Mouse (Mus musculus): ENCODE data around the gene Itpa.

Itpa gene

GRCm38 (mm10) chr2:130655660-130656339 lies 11.6 kb upstream of the Itpa start:
- no peak for DNase-seq (ENCODE audit: low read depth in 2 of 2, low spot score in 2 of 2)

DNA sequence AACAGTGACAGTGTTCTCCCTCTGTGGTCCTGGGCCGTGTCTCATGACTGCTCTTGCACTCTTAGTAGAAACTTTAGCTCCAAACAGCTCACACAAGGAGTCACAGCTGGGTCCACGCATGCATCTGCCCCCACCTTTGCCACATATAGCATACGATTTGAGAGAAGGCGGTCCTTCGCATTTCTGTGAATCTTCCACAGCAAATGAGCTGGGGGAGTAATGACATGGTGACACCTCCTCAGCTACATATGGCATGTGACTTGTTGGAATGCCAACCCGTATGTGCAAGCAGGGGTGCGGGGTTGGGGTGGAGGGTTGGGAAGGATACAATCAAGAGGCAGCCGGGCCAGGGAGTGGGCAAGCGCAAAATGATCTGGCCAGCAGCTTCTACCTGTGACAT lies 10.9 kb upstream of the Itpa start:
- no peak for DNase-seq (ENCODE audit: low read depth in 2 of 2, low spot score in 2 of 2)

GRCm38 (mm10) chr2:130657541-130657940 lies 9.9 kb upstream of the Itpa start:
- no peak for DNase-seq (ENCODE audit: low read depth in 2 of 2, low spot score in 2 of 2)

DNA sequence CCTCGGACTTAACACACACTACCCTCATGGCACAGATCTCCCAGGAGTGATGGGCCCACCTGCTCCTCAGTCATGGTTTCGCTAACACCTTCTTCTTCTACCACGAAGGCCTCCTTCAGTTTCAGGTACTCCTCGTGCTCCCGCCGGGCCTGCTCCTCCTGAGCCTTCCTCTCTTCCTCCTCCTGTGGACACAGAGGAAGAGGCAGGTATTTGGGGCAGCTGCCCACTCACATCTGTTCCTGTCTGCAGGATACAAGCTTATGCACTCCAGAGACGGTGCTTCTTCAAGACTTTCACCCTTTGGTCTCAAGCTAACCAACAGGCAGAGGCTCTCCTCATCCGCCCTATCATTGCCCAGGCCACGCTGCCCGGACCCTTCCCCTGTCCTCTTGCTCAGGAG lies 8.9 kb upstream of the Itpa start:
- DNase-seq (ENCODE audit: low read depth in 2 of 2, low spot score in 2 of 2) = no peak

GRCm38 (mm10) chr2:130663342-130663741 lies 4.1 kb upstream of the Itpa start:
- DNase-seq (ENCODE audit: low read depth in 2 of 2, low spot score in 2 of 2) = no peak

DNA sequence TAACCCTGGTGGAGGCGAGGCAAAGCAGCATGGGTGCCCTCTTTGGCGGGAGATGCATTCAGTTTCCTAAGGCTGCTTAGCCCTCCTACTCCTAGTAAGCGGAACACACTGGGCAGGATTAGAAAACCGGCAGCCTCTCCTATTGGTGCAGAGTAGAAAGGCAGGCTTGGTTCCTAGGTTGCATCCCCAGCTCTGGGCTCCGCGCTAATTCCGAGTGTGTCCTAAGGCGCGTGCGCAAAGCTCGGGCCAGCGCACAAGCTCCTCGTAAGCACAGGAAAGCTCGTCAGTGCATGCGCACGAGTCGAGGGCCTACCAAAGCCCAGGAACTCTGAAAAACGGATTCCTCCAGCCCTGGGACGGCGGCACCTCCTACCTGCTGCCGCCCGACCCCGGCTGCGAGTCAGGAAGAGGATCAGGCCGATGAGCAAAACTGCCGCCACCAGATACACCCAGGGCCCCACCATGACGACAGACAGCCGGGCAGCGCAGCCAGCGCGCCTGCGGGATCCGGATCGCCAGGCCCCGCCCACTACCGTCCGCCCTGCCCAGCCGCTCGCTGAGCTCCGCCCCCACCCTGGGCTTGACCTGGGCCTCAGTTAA lies 3.2 kb upstream of the Itpa start, which contains the start of gene Ddrgk1:
Ddrgk1 (minus strand) TSS at position 558 of the 600 bp plus-strand sequence.
- DNase-seq (ENCODE audit: low read depth in 2 of 2, low spot score in 2 of 2) = peak; percentile 73 to 79

DNA sequence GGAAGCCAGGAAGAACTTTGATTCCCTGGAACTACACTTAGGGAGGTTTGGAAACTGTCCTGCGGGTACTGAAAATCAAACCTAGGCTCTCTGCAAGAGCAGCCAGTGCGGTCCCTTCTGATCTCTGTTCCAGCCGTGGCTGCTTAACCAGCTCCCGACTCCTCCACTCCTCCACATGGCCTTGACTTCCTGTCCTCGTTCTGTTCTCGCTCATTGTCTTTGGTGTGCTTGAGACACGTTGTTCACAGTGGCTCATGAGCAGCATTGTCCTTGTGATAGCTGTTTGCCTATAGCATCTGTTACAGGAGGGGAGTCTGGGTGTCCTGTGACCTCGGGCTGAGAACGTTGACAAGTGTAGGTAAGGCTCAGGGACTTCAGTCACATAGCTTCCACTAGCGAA lies 9.8 kb downstream of the Itpa start:
- no peak for DNase-seq (ENCODE audit: low read depth in 2 of 2, low spot score in 2 of 2)

DNA sequence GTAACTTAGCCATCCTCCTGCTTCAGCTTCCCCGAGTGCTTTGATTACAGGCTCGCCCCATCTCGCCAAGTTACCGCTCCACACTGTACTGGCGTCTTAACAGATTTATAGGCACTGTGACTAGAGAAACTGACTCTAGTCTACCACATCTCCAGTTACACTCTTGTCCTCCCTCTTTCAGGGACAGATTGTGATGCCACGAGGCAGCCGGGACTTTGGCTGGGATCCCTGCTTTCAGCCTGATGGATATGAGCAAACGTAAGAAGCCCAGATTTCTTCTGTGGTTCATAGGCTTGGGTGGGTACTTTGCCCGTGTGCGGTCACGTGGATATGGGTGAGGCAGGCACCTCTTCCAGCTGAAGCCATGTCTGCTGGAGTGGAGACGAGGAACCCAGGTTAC lies 11.7 kb downstream of the Itpa start:
- no peak for DNase-seq (ENCODE audit: low read depth in 2 of 2, low spot score in 2 of 2)

GRCm38 (mm10) chr2:130679899-130680298 lies 12.5 kb downstream of the Itpa start:
- no peak for DNase-seq (ENCODE audit: low read depth in 2 of 2, low spot score in 2 of 2)

GRCm38 (mm10) chr2:130681531-130681930 lies 14.1 kb downstream of the Itpa start:
- DNase-seq (ENCODE audit: low read depth in 2 of 2, low spot score in 2 of 2) = no peak

- DNase-seq (ENCODE audit: low read depth in 2 of 2, low spot score in 2 of 2) = no peak
Observed at GRCm38 (mm10) chr2:130685426-130685825, 18.0 kb downstream of the Itpa start.

GRCm38 (mm10) chr2:130689011-130689410 lies 21.6 kb downstream of the Itpa start:
- DNase-seq (ENCODE audit: low read depth in 2 of 2, low spot score in 2 of 2) = no peak

DNA sequence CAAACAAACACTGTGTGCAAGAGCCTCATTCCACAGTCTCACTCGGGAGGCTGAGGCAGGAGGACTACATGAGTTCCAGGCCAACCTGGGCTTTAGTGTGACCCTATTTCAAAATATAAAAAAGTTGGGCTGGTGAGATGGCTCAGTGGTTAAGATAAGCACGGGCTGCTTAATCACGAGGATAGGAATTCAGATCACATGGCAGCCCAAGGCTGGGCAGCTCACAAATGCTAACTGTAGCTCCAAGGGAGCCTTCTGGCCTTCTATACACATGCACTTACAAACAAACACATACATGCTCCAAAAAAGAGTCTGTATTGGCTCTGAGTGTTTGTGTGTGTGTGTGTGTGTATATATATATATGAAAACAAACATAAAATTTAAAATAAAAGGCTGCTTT lies 26.2 kb downstream of the Itpa start:
- no peak for DNase-seq (ENCODE audit: low read depth in 2 of 2, low spot score in 2 of 2)

DNA sequence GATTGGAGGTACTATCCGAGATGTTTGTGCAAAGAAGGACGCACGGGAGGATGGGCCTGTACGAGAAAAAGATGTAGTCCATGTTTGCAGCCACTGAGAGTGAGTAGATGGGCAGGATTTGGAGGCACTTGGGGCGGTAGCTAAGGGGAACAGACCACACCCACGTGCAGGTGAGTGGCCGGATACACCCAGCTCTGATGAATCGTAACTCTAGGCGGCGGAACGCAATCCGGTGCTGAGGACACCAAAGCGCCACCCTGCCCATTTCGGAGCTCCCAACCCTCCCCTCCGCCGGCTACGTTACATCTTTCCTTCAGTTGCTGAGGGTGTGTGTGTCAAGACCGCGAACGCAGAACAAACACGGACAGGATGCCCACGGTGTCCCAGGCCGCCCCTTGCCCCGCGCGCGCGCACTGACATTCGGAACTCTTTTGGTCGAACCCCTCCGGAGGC lies 29.3 kb downstream of the Itpa start:
- peak in 1 of 2 experiments; percentile 18 for DNase-seq (ENCODE audit: low read depth in 2 of 2, low spot score in 2 of 2)

DNA sequence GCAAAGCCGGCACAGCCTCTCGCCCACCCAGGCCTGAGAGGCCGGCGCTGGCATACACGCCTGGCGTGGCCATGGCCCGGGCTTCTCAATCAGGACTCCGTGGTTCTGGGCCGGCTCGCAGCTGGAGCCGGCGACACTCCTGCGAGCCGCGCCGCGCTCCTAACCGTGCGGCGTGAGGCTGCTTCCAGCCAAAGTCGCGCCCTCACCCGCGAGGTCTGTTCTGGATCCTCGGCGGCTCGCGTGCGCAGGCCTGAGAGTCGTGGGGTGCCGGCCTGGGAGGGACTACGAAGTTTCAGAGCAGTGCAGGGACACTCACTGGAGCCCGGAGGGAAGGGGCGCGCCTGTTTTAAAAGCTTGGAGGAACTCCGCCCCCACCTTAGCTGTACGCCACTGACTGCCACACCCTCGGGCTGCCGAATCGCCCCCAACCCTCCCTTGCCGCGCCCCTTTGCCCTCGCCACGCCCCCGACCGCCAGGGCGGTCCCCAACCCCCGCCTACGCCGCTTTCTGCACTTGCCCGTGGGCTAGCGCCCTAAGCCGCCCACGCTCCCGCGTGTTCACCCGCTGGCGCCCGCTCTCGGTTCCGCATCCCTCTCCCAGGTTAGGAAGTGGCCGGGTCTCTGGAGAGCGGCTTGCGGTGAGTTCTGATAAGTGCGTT lies 29.9 kb downstream of the Itpa start, which contains the start of gene Slc4a11:
Slc4a11 (minus strand) TSS at position 367 of the 658 bp plus-strand sequence.
- DNase-seq (ENCODE audit: low read depth in 2 of 2, low spot score in 2 of 2) = peak; percentile 30 to 48

- DNase-seq (ENCODE audit: low read depth in 2 of 2, low spot score in 2 of 2) = no peak
Observed at GRCm38 (mm10) chr2:130697821-130698266, 30.4 kb downstream of the Itpa start.

DNA sequence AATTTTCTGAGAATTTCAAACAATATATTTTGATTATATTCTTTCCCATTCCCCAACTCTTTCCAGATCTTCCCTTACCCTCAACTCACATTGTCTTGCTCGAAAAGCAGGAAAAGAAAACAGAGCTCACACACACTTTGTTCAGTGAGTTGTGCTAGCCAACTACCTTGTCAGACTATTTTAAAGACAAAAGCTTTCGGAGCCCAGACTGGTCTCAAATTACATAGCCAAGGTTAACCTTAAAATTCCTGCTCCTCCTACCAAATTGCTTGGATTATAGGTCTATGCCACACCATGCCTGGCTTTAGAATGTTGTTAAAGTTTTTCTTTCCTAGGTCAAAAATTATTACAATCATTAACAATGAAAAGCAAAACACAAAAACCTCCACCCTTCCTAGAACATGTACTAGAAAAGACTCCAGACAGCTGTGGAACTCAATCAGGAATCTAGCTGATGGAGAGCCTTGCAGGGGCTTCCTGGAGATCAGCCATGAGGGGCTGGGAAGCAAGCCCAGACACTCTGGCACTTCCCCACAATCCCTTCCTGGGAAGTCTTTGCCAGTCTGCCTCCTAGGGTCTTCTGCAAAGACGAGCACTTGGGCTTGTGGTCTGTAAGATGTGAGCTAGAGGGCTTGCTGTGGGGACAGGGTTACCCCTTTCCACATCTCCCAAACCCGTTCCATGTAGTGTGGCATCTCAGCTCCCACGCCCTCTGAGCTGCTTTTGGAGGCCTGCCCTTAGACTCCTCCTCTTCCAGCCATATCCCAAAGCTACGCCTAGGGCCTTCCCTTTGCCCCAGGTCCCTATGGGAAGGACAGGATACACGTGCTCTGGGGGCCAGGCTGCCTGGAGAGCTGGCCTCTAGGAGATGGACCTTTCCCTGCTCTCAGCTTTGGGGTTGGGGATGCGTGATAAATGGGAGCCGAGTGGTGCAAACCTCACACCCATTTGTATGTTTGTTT lies 36.9 kb downstream of the Itpa start:
- no peak for DNase-seq (ENCODE audit: low read depth in 2 of 2, low spot score in 2 of 2)

GRCm38 (mm10) chr2:130705178-130705577 lies 37.8 kb downstream of the Itpa start:
- DNase-seq (ENCODE audit: low read depth in 2 of 2, low spot score in 2 of 2) = no peak

DNA sequence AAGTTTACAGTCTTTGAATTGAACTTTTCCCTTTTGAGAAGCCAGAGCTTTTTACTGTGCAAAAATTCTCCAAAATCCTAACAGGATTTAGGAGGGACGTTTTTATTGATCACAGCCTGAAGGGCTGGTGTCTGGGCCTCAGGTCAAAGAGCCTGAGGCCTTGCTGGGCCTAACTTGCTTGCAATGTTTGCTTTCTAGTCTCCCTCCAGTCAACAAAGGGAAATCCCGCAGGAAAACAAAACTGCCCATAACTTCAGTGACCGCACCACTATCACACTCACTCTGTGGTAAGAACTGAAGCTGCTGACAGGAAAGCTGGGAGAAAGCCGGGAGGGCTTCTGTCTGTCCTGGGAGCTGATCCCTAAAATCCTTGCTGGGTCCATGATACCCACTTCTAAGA lies 39.2 kb downstream of the Itpa start:
- no peak for DNase-seq (ENCODE audit: low read depth in 2 of 2, low spot score in 2 of 2)

DNA sequence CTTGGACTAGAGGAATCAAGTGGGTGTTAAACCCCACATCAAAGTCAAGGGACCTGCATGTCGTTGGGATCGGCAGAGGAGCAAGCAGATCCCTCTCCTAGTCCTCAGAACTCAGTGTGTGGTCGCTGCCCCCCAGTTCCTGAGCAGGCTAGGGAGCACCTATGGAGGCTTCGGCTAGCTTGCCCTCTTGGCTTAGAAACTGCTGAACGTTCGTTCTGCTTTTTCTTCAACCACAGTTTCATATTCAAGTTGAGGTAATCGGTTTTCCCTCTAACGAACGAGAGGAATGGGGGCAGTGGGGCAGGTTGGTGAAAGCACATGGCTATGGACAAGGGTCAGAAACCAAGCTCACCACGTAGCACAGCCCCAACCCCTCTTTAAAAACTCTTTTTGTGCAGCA lies 39.6 kb downstream of the Itpa start:
- no peak for DNase-seq (ENCODE audit: low read depth in 2 of 2, low spot score in 2 of 2)

DNA sequence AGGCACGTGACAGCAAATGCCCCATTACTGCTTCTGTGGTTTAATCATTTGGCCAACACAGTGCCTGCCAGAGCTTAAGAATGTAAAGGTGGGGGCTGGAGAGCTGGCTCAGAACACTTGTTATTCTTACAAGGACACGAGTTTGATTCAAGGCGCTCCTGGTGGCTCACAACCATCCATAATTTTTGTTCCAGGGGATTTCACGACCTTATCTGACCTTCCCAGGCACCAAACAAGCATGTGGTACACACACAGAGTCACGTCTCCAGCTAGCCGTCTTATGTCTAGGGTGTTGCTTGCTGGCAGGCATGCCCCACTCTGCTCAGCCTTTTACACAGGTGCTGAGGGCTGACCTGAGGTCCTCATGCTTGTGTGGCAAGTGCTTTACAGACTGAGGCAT lies 50.5 kb downstream of the Itpa start:
- no peak for DNase-seq (ENCODE audit: low read depth in 2 of 2, low spot score in 2 of 2)

Measured in CD8-positive naive resting alpha-beta T cell, adult 2 months (primary cell).